Mouse (Mus musculus): ENCODE results near the gene Tmem110. TPM values are rescaled to one million over a fixed set of nuclear protein-coding genes. Genes with fewer than 3 reads are reported as not detected.

Gene Tmem110
- polyA plus RNA-seq, 1 experiment from 2014 or later: 22.6 TPM

DNA sequence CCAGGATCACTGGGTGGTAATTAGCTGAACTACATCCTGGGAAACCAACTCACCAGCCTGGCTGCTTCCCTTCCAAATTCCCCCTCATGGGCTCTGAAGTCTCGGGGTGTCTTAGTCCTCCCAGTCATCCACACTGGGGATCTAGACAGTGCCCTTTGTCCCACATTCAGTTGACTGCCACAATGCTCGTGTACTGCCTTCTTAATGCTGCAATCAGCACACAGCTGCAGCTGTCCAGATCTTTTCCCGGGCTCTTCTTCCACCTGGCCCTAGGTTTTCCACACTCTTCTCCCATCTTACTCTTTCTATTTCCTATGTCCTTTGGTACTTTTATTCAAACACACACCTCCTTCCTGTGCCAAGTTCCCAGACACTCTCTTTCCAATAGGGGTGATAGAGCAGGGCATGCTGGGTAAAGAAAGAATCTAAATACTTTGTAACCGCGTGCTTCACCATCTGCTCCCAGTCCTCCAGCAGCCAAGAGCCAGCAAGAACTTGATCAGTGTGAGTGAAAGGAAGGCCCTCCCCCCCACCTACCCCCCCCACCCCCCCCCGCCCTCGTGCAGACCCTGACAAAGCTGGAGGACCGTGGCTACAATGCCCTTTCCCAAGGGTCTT, 96.8 kb downstream of the Tmem110 start:
- no peaks in the 10 kb centered on the region for H3K27me3 ChIP-seq (replicated peaks; ENCODE audit: control insufficient read depth, insufficient read depth, low read length)
- no peaks in the 10 kb centered on the region for H3K9me3 ChIP-seq (ENCODE audit: control insufficient read depth, low read length)
- WGBS: 61% methylated on average over 8 of the region's 8 CpGs
- no peaks in the 10 kb centered on the region for H3K36me3 ChIP-seq (ENCODE audit: control insufficient read depth, insufficient read depth, low read length)
- H3K4me2 ChIP-seq: peak overlapping the region; percentile 41
- H3K4me3 ChIP-seq (ENCODE audit: low read depth, low read length): no peak overlapping the region
- no peak overlapping the region for H3K27ac ChIP-seq (ENCODE audit: low read depth, low read length)
- DNase-seq (ENCODE audit: low spot score): no peak
- no peak overlapping the region for H3K9ac ChIP-seq (ENCODE audit: low read depth, low read length)
- no peaks in the 10 kb centered on the region for H3K4me1 ChIP-seq (replicated peaks; ENCODE audit: control insufficient read depth, insufficient read depth, low read length)
- no peak for ATAC-seq (replicated peaks; ENCODE audit: low FRiP score)

DNA sequence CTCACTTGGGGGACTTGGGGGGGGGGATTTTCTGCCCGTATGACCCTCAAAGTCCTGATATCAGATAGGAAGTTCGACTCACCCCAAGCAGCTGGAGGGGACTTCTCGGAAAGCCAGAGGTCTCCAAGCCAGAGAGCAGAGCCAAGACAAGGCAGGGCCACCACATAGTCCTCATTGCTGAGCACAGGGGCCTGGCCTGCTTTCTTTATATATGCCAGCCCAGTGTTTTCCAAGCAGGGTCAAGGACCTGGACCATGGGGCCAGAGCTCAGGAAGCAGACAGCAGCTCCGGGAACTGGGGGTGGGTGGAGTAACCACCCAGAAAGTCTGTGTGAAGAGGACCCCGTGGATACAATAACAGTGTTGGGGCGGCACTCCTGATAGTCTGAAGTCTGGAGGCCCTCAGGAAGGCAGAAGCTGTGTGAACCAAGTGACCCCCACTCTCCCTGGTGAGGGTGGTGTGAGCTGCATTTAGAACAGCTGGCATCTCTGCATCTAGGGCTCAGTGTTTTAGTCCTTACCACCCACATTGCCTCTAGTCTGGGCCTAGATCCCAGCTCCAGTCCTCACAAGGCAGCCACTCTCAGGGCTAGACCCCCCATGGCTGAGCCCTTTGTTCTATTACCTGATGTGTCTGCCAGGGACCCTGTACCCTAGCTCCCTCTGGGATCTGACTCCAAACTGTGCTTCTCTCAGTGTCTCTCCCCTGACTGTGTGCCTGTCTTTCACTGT, 98.2 kb downstream of the Tmem110 start, which contains the start of gene Itih3:
Gene Itih3 (minus strand): TSS at position 386 of the 731 bp plus-strand sequence.
- peak within 1 kb of the TSS; percentile 41 for H3K4me2 ChIP-seq
- H3K27me3 ChIP-seq (replicated peaks; ENCODE audit: control insufficient read depth, insufficient read depth, low read length): no peaks in the 10 kb centered on the region
- H3K4me1 ChIP-seq (replicated peaks; ENCODE audit: control insufficient read depth, insufficient read depth, low read length): no peaks in the 10 kb centered on the region
- H3K9me3 ChIP-seq (ENCODE audit: control insufficient read depth, low read length): no peaks in the 10 kb centered on the region
- H3K4me3 ChIP-seq (ENCODE audit: low read depth, low read length): peak within 1 kb of the TSS; percentile 13; the same call in 1 of the 2 replicates
- ATAC-seq (replicated peaks; ENCODE audit: low FRiP score) (no peak), DNase-seq (ENCODE audit: low spot score) (no peak)
- no peaks in the 10 kb centered on the region for H3K36me3 ChIP-seq (ENCODE audit: control insufficient read depth, insufficient read depth, low read length)
- no peak within 1 kb of the TSS for H3K9ac ChIP-seq (ENCODE audit: low read depth, low read length)
- 0 out of 2 replicates have a peak within 1 kb of the TSS, but pooled peaks have one; percentile 21 for H3K27ac ChIP-seq (ENCODE audit: low read depth, low read length)
- WGBS: 46% methylated on average over 6 of the region's 6 CpGs

DNA sequence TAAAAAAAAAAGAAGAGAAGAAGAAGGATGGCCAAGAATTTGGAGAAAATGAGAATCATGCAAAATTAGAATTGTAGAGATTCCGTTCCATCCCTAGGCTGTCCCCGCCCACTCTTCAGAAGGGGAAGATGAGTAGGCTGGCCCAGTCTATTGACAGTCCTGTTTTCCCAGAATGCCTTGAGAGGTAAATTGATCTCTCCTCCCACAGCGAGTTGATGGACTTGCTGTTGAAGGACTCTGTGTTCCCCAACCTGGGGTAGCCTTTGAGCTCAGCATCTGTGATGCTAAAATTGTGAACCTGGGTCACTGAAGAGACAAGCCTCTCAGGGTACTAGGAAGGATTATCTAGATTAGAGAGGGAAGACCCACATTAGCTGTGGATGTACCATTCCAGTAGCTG, 100.1 kb downstream of the Tmem110 start:
- DNase-seq (ENCODE audit: low spot score) (no peak), ATAC-seq (replicated peaks; ENCODE audit: low FRiP score) (no peak)
- Histone ChIP-seq H3K4me1 (replicated peaks; ENCODE audit: control insufficient read depth, insufficient read depth, low read length) (no peaks in the 10 kb centered on the region), H3K4me3 (ENCODE audit: low read depth, low read length) (no peak overlapping the region), H3K4me2 (no peak overlapping the region), H3K27ac (ENCODE audit: low read depth, low read length) (no peak overlapping the region), H3K9me3 (ENCODE audit: control insufficient read depth, low read length) (no peaks in the 10 kb centered on the region), H3K27me3 (replicated peaks; ENCODE audit: control insufficient read depth, insufficient read depth, low read length) (no peaks in the 10 kb centered on the region), H3K9ac (ENCODE audit: low read depth, low read length) (no peak overlapping the region), H3K36me3 (ENCODE audit: control insufficient read depth, insufficient read depth, low read length) (no peaks in the 10 kb centered on the region)
- WGBS: 80% methylated on average over 3 of the region's 3 CpGs

Other genes starting within 250 kb of the Tmem110 start
- 34.7 and 38.4 TPM in 2 replicates for gene Prkcd, start 199.4 kb upstream of the Tmem110 start, polyA plus RNA-seq (2014; fragmentation: Nextera tagmentation; extraction: Ambion mirVana)
- 9.7 and 9.8 TPM in 2 replicates for gene Rft1, start 171.2 kb upstream of the Tmem110 start, polyA plus RNA-seq (2014; fragmentation: Nextera tagmentation; extraction: Ambion mirVana)
- gene Sfmbt1, start 110.7 kb upstream of the Tmem110 start, polyA plus RNA-seq (2014; fragmentation: Nextera tagmentation; extraction: Ambion mirVana): 23.0 and 24.5 TPM in 2 replicates
- gene Mustn1, start 53.6 kb downstream of the Tmem110 start, polyA plus RNA-seq (2014; fragmentation: Nextera tagmentation; extraction: Ambion mirVana): 0.25 and 0.45 TPM in 2 replicates
- gene Itih4, start 60.9 kb downstream of the Tmem110 start, polyA plus RNA-seq (2014; fragmentation: Nextera tagmentation; extraction: Ambion mirVana): 3.4 and 4.4 TPM in 2 replicates
- 57.8 and 64.8 TPM in 2 replicates for gene Itih3, start 98.2 kb downstream of the Tmem110 start, polyA plus RNA-seq (2014; fragmentation: Nextera tagmentation; extraction: Ambion mirVana)
- gene Itih1, start 117.7 kb downstream of the Tmem110 start, polyA plus RNA-seq (2014; fragmentation: Nextera tagmentation; extraction: Ambion mirVana): 16.3 and 17.4 TPM in 2 replicates
- 13.2 and 14.3 TPM in 2 replicates for gene Nek4, start 125.8 kb downstream of the Tmem110 start, polyA plus RNA-seq (2014; fragmentation: Nextera tagmentation; extraction: Ambion mirVana)
- gene Glt8d1, start 175.8 kb downstream of the Tmem110 start, polyA plus RNA-seq (2014; fragmentation: Nextera tagmentation; extraction: Ambion mirVana): 33.7 and 41.6 TPM in 2 replicates
- gene Spcs1, start 176.1 kb downstream of the Tmem110 start, polyA plus RNA-seq (2014; fragmentation: Nextera tagmentation; extraction: Ambion mirVana): 309 and 326 TPM in 2 replicates
- 72.8 and 73.0 TPM in 2 replicates for gene Pbrm1, start 193.5 kb downstream of the Tmem110 start, polyA plus RNA-seq (2014; fragmentation: Nextera tagmentation; extraction: Ambion mirVana)
- gene Gnl3, start 193.6 kb downstream of the Tmem110 start, polyA plus RNA-seq (2014; fragmentation: Nextera tagmentation; extraction: Ambion mirVana): 265 and 268 TPM in 2 replicates

Data from liver, embryonic 11.5 days (tissue).